Mouse (Mus musculus) cerebellum, postnatal 36 days (tissue): ENCODE measurements around the gene Tm4sf19.

Experiments used
- DNase-seq, 2 experiments: peaks; one replicate each; pipeline ENCODE4 v3.0.0; 2021 to 2022; ENCODE audit warnings: mixed read lengths in 2 of 2

The Tm4sf19 gene

DNA sequence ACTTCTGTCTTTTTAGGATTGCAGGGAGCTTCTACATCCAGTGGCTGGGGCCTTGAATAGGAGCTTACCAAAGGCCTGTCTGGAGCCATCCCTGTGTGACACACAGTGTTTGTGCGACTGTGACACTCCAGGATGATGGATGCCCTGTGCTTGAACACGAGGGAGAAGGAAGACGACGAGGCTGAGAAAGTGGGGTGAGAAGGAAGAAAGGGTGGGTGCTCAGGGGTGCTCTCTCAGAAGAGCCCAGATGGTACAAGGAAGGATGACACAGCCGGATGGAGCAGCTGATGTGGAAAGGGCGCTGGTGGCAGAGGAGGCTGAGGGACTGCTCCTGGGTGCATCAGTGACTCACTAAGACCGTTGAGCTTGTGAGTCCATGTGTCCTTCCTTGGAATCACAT lies at the start of gene Tm4sf19:
Gene Tm4sf19 (plus strand): TSS at position 240 of the 400 bp plus-strand sequence.
- DNase-seq: no peak

DNA sequence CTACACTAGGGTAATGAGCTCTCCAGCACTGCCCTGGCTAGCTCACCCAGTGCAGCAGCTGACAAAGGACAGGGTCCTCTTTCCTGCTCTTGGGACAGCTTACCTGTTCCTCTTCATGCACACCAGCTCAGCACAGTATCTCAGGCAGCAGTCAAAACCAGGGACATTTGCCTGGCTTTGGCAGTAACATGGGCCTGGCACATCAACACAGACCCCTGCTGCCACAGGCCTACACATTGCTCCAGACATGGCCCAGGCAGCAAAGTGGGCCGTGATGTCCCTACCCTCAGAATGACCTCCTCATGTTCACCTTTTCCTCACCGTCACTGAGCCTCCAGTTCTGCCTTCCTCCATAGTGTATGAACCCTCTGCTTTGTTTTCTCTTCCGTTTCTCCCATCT lies 49.5 kb upstream of the Tm4sf19 start:
- peak; percentile 23 to 29 for DNase-seq

DNA sequence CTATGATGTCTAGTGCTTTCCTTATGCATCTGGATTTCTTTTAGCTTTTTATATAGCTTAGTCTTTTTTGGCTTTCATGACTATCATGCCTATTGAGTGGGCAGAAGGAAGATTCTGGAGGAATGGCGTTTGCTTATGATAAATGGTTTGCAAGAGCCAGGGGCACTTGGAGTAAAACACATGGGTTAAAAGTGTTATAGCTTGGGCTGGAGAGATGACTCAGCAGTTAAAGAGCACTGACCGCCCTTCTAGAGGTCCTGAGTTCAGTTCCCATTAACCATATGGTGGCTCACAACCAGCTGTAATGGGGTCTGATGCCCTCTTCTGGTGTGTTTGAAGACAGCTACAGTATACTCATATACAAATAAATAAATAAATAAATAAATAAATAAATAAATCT lies 36.8 kb upstream of the Tm4sf19 start:
- DNase-seq: no peak

DNA sequence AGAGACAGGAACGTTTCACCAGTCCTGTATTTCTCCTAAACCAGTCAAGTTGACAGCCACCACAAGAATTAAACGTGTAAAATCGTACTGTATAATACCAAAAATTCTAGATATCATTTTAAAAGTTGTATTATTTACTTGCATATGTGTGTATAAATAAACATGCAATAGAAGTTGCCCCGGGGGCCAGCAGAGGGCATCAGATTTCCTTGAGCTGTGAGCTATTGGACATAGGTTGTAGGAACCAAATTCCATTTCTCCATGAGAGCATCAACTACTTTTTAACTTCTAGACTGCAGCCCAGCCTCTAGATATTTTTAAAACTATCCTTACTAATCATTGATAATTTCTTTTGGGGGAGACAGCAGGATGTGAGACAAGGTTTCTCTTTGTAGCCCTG lies 29.0 kb upstream of the Tm4sf19 start:
- DNase-seq: peak; percentile 18 to 24

DNA sequence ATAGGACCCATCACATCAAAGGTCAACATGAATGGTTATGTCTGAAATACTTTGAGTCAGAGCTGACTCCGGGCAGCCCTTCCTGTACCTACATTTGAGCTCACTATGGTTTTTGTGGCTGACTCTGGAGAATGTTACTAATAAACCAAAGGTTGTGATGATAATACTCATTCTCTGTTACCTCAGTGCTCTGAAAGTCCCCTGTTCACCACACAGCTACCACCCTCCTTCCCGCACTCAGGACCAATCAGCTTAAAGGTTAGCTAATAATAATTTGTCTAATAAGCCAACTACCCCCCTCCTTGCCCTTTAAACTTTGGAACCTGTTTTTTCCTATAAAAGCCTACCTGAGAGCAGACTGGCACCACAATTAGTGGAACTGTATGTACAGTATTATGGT lies 20.7 kb upstream of the Tm4sf19 start:
- DNase-seq: no peak

DNA sequence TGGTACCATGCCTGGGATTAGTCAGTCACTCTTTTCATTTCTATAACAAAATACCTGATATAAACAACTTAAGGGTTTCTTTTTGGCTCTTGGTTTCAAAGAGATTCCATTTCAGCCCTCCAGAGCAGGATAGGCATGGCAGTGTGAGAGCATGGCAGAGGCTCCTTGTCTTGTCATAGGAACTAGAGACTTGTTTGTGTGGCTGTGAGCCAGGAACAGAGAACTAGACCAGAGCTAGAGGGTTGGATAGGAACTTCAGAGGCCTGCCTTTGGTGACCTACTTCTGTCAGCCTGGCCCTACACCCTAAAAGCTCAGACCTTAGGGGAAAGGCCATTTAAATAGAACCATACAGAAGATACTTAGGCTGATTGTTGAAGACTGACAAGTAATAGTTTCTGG lies 17.4 kb upstream of the Tm4sf19 start:
- DNase-seq: no peak

DNA sequence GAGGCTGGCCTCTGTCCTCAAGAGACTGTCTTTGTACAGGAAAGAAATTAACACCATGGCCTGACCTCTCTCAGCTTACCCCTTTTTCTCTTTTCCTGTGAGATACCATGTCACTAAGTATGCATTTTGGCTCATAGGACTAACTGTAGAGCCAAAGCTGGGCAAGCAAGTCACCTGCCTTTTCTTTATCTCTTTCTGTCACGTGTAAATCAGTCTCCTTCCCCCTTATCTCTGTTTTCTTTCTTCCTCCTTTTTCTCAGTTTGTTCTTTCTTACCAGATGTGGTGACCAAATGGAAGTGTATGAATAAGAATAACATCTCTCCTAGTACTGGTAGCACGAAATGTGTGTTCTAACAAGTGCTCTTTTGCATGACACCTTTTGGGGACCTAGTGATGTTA lies 15.4 kb upstream of the Tm4sf19 start:
- DNase-seq: no peak

DNA sequence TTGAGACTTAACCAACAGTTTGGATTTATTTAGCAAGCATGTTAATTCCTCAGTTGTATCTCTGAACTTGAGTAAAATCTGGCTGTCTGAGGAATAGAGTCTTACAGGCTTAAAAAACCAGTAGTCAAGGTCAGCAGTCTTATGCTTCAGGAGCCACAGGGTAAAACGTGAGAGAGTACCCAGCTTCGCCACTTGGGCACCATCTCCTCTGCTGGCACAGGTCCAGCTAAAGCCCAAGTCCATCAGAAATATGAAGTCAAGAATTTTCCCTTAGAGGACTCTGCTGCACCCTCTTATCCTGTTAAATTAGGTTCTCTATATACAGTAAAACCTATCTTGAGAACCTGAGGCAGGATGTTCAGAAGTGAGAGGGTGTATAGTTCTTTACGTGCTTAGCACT lies 13.5 kb upstream of the Tm4sf19 start:
- no peak for DNase-seq

DNA sequence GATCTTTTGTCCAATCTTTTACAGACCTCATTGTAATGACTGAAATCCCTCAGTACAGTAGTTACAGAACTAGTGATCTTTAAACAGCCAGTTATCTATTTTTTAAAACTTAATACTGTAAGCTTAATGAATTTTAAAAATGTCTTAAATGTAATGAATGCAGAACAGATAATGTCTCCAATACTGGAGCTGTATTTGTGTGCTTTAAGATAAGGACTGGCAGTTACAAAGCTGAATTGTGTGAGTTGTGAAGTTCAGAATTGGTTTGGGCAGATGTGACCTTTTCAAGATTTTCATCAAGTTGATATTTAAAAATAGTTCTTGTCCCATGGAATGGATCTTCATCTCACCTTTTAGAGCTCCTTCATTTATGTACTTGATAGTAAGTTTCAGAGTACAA lies 11.3 kb upstream of the Tm4sf19 start:
- DNase-seq: no peak

DNA sequence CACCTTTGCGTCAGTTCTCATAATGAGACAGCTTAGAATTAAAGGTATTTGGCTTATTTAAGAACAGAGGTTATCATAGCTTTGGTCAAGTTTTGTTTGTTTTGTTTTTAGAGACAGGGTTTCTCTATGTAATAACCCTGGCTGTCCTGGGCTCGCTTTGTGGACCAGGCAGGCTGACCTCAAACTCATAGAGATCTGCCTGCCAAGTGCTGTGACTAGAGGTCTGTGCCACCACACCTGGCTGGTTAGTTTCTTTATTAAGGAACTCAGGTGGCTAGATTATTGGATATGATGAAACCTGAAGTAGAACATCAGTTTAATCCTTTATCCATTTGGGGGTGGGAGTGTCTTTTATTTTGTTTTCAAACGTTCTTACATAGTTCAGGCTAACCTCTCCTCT lies 10.5 kb upstream of the Tm4sf19 start:
- DNase-seq: no peak

DNA sequence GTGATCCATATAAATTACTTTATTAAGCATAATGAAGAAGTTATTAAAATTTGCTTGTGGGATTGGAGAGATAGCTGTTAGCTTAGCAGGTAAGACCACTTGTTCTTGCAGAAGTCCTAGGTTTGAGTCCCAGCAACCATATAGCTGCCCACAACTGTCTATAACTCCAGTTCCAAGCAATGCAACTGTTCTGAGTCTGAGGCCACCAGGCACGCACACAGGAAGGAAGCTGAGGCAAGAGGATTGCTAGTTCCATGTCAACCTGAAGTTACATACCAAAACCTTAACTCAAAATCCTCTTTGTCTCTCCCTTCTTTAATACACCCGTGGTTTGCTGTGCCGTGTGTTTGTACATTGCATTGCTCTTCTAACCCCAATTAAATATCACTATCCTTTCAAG lies 9.4 kb upstream of the Tm4sf19 start:
- DNase-seq: no peak

DNA sequence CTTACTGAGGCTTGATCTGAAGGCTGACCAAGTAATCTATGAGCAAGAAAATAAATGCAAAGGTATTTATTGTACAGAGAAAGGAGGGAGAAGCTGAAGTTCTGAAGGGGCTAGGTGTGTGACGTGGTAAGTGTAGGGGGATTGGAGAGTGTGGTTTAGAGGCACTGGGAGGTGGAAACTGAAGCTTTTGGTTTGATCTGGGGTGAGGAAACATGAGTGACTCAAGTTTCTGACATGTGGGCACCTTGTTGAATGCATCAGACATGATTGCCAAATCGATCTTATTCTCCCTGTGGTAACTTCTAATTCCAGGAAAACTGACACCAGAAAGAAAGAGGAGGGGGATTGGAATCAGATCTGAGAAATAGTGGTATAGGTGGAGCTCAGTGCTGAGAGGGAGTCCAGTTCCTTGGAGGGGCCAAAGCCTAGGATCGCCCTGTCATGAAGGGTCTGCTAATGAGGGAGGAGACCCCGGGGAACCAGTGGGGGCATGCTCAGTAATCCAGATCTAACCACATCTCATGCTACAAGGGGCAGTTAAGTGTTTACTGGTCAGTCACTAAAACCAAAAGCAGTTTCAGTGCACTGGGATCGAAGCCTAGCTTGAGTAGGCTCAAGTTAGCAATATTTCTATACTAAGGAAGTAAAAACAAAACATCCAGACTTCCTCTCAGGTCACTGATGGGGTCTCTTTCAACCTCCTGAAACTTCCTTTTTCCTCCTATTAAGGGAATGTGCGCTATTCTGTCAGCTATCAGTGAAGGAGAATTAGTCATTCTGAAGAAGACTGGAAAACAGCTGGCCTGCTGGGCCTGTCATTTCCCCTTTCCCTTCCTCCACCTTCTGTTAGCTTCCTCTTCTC lies 4.4 kb upstream of the Tm4sf19 start:
- no peak for DNase-seq

DNA sequence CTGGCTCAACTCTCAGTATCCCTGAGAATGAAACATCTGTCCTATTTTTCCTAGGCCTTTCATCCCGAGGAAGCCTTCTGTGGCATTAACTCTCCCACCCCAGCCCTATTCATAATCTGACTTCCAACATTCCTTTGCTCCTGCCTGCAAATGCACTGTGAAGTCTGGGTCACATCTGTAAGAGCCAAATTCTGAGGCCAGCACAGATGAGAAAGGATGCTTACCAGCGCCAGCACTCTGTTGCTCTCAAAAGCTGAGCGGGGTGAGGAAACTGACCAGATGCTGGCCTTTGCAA lies 3.8 kb upstream of the Tm4sf19 start:
- DNase-seq: no peak

DNA sequence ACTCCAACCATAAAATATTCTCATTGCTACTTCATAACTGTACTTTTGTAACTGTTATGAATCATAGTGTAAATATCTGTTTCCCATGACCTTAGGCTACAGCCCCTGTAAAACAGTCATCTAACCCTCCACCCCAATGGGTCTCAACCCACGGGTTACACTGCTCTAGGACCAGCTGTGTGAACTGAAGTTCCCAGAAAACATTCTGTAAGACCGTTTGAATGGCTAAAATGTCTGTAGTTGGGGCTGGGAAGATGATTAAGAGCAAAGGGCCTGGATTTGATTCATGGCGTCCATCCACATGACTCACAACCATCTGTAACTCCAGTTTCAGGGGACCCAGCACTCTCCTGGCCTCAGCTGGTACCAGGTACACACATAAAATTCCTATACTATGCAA lies 2.1 kb upstream of the Tm4sf19 start:
- DNase-seq: no peak

DNA sequence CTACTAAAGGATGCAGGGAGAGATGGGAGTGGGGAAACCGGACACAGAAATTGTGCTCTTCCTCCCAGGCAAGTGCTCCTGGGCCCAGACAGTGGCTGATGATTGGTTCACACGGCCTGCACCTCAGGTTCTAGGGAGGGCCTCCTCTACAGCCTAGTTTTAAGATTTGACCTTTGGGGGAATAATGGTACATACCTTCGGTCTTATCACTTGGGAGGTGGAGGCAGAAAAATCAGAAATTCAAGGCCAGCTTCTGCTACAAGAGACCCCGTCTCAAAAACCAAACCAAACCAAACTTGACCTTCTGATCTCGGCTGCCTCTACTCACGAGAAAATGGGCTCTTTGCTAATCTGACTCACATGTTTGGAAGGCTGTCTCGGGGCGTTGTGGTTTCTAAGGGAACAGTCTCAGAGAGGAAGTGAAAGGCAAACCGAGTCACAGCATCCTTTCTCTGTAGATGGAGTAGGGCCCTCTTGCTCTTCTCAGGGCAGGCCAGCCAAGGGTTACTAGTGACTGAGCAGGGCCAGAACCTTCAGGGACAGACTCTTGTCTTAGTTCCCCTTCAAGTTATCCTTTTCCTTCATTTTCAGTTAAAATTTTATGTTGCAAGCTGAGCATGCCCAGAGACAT lies 1.1 kb downstream of the Tm4sf19 start:
- DNase-seq: no peak

DNA sequence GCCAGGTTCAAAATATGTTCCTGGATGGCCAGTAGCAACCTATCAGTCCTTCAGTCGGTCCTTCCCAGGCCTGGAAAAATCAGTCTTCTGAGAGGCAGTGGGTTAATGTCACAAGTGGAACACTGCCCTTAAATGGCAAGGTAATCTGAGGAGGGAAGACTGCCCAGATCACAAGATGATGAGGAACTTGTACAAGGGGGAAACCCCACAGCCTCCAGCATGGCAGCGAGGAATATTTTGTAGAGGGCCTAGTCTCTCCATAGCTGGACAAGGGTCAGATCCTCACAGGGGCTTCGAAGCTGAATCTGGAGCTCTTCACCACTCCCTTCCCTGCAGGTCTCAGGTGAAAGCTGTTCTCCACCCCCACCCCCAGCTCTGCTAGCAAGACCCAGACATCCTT lies 2.5 kb downstream of the Tm4sf19 start:
- no peak for DNase-seq

DNA sequence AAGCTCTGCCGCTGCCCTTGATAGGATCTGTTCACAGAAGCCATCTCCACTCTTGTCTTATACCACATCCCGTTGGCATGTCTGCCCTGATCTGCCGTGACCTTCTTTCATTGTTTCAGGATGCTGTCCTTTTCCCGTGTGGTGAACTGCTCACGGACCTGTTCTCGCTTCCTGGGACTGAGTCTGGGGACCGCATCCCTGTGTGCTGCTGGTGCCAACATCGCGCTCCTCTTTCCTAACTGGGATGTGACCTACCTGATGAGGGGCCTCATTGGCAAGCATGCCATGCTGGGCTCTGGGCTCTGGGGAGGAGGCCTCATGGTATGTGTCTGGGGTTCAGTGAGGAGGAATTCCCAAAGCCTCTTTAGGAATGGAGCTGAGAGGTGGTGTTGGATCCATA lies 5.4 kb downstream of the Tm4sf19 start:
- no peak for DNase-seq

DNA sequence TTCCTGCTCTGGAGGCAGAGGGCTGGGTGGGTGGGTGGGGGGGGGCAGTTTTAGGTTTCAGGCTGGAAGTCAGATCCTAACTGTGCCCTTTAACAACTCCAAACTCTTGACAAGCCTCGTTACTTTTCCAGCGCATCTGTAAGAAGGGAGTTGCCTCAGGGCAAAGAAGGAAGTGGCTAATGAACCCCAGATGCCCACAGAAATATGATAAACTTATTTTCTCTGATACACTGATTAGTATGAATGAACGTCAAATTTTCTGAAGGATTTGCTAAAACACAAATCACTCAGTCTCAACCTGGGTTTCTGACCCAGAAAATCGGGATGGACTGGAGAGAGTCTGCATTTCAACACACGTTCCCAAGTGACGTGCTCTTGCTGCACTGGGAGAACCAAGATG lies 6.4 kb downstream of the Tm4sf19 start:
- no peak for DNase-seq

DNA sequence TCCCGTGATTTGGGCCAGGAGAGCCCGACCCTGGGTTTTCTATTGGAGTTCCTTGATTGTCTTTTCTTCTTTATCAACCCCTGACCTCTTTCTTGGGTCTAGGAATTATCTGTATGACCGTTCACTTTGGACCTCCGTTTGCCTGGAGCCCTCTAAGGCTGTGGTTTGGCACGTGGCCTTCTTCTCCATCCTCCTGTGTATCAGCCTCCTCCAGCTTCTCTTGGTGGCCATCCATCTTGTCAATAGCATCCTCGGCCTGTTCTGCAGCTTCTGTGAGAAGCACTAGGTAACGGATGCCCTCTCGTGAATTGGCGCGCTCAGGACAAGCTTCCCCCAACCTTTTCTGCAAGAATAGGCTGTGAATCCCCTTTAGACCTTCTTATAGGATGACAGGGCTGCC lies 7.4 kb downstream of the Tm4sf19 start:
- DNase-seq: no peak

DNA sequence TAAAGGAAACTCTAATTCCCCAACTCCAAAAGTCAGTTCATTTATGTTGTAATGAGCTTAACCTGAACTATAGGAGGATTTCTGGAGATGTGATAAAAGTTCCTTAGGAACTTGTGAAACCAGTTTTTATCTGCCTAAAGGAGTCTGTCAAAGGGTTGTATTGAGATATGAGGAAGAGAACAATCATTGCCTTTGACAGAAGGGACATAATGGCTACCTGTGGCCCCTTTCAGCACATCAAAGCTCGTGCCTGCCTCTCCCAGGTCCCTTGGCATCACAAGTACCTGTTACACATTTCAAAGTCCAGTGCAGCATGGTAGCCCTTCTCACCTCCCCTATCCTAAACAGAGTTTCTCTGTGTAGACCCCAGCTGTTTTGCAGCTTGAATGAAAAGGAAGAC lies 17.2 kb downstream of the Tm4sf19 start:
- DNase-seq: no peak

DNA sequence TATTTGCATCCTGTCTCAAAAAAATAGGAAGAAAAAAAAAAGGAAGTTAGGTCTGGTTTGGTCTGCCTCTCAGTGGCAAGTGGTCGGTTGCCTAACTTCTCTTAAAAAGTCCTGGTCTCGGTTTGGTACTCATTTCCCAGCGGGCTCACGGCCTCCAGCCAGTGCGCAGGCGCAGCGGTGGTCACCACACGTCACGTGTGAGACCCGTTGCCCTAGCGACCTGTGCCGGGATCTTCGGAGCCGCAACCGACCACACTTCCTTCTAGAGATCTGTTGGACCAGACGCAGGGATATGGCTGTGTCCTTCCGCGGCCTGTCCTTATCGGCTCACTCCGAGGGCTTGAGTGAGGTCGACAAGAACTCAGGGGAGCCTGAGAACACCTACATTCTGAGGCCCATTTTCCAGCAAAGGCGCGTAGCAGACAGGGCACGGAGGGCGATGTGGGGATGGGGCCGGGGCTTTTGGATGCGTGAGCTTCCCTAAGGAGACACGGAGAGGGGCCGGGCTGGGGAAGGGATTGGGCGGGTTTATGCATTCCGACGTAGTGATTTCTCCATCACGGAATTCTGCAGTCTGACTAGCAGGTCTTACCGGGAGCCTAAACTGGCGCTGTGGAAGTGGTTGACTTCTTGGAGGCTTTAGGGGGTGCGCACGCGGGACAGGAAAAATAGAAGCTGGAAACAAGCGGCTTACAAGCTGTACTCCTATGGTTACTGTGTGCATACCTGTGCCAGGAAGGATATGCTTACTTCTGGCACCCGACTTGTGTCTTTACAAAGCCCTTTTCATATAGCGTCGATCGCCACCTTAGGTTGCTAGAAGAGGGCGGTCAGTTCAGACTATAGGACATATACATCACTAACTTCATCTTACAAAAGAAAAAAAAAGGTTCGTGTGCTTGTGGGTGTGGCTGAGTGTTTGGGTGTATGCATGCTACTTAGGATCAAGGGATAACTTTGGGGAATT lies 19.5 kb downstream of the Tm4sf19 start, which contains the start of gene Tctex1d2:
Gene Tctex1d2 (plus strand): TSS at position 186 of the 967 bp plus-strand sequence.
- peak; percentile 94 for DNase-seq

DNA sequence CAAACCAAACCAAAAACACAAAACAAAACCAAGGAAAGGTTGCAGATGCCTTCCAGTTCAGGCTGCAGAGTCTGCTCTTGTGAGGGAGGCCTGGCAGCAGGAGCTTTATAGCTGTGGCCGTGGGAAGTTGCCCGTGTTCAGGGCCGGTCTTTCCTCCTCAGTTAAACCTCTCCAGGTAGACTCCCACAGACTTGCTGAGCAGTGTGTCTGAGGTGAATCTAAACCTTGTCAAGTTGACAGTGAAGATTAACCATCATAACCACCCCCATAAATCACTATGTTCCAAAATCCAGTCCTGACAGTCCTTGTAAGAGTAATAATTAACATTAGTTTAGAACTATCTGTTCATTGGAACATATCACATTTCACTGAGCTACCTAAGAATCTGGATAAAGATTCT lies 27.2 kb downstream of the Tm4sf19 start:
- no peak for DNase-seq

DNA sequence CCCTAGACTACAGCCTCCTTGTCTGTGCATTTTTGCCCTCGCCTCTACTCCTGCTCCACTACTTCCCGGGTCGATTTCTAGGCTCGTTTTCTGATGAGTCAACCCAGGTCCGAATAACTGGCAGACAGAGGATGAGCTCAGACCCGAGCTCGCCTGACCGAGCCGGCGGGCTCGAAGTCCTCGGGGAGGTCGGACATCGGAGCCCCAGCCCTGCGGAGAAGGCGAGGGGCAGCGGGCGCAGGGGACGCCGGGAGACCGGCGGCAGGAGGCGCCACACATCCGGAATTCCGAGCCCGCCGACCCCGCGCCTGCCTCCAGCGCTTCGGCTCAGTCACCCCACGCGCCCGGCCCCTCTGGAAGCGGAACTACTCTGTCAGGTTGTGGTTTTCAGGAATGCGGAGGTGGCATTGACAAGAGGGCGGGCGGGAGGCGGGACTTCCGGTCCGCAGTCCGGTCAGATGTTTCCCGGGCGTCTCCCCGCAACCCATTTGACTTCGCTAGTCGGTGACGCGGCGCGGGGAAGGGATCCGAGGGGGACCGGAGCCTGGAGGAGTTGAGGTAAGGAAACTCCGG lies 30.3 kb downstream of the Tm4sf19 start, which contains the start of gene Pcyt1a:
Gene Pcyt1a (plus strand): TSS at position 448 of the 573 bp plus-strand sequence.
- peak; percentile 88 to 90 for DNase-seq
